Mouse (Mus musculus): Measurements from ENCODE around the gene Necap2.

- TF ChIP-seq POLR2A (IDR thresholded peaks at IDR 0.05; ENCODE audit: insufficient read depth, low read depth, low read length) = no peak
- peak; percentile 94 for TF ChIP-seq CTCF (IDR thresholded peaks at IDR 0.05; ENCODE audit: insufficient read depth, low read depth, low read length)
Observed at GRCm38 (mm10) chr4:141031733-141032132, 46.4 kb downstream of the Necap2 start.
